Mouse (Mus musculus) heart, adult 2 months (tissue): Measurements from ENCODE around the gene Phb2. TPM values are rescaled to one million over a fixed set of nuclear protein-coding genes. Genes with fewer than 3 reads are reported as not detected.

Source experiments
- DNase-seq, 2 experiments: peaks; one replicate each; pipeline ENCODE4 v3.0.0; 2021
- H3K27ac ChIP-seq: fragments of 200-600 bp; 2 replicates; pipeline ENCODE4 v1.8.1; 2022
- H3K27me3 ChIP-seq: fragments of 200-500 bp; 2 replicates; pipeline ENCODE4 v1.6.1; 2012; ENCODE audit warnings: mild to moderate bottlenecking, low read length, inconsistent platforms, mixed read lengths; ENCODE audit not compliant: control insufficient read depth, insufficient read depth
- H3K36me3 ChIP-seq: fragments of 200-500 bp; 2 replicates; pipeline ENCODE4 v1.6.1; 2012; ENCODE audit warnings: low read length, inconsistent platforms; ENCODE audit not compliant: control insufficient read depth, insufficient read depth
- H3K4me1 ChIP-seq: fragments of 200-500 bp; 2 replicates; pipeline ENCODE4 v1.6.1; 2011; ENCODE audit warnings: low read length; ENCODE audit not compliant: control insufficient read depth, insufficient read depth
- H3K4me3 ChIP-seq: fragments of 200-600 bp; 2 replicates; pipeline ENCODE4 v1.8.1; 2022
- H3K79me2 ChIP-seq: fragments of 200-500 bp; replicated peaks from 2 replicates; pipeline ENCODE4 v1.6.1; 2012; ENCODE audit warnings: mild to moderate bottlenecking, inconsistent platforms, low read length, moderate library complexity, mixed read lengths; ENCODE audit not compliant: control insufficient read depth, insufficient read depth
- H3K9ac ChIP-seq: fragments of 200-500 bp; 2 replicates; pipeline ENCODE4 v1.6.1; 2012; ENCODE audit warnings: low read depth, mild to moderate bottlenecking, control low read depth, inconsistent platforms, low read length, mixed read lengths
- CTCF ChIP-seq: fragments of 200-600 bp; IDR thresholded peaks from 2 replicates; pipeline ENCODE4 v1.8.1; 2022; ENCODE audit warnings: antibody characterized with exemption, mild to moderate bottlenecking, moderate library complexity
- EP300 ChIP-seq: fragments of 200-500 bp; IDR thresholded peaks from 2 replicates; pipeline ENCODE4 v1.6.1; 2011; ENCODE audit warnings: low read depth, low read length, control low read depth; ENCODE audit not compliant: insufficient read depth
- POLR2A ChIP-seq: fragments of 200-500 bp; IDR thresholded peaks from 2 replicates; pipeline ENCODE4 v1.6.1; 2011; ENCODE audit warnings: mild to moderate bottlenecking, low read depth, low read length, control low read depth; ENCODE audit not compliant: insufficient read depth
- WGBS: fragments of 180-500 bp; shearing (Covaris S2); methylation state at CpG from one replicate; pipeline ENCODE4 v1.1.7; 2018; 5-methylcytosine and 5-hydroxymethylcytosine counted together
- intact Hi-C: fragments of 180-260 bp; cut with DNase I; formaldehyde crosslinking; loops from one replicate; pipeline ENCODE4 v1.15.1; 2025
- polyA plus RNA-seq: library from polyadenylated mRNA; depleted of rRNA; stranded (reverse); fragments of >200 nt; gene quantifications from 2 replicates; pipeline ENCODE4 v1.2.3, GENCODE M21; 2012
- total RNA-seq, 2 experiments: library from RNA; stranded (reverse); gene quantifications; 2 replicates each; pipeline ENCODE4 v1.2.3; 2021

The Phb2 gene
- total and polyA plus RNA-seq, 3 experiments: 184 to 292 (median 260) TPM

DNA sequence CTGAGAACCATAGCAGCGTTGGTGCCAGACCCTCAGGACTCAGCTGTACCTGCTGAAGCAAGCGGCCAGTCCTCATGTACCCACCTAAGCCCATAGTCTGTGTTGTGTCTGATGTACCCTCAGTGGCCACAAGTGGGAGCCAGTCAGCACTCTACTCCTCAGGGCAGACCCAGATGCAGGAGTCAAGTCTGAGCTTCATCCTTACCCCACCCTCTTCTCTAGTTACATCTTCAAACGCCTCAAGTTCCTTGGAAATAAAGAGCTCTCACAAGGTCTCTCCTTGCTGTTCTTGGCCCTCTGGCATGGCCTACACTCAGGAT is 9.4 kb upstream of the Phb2 start:
- Histone ChIP-seq H3K36me3 (peaks cover 2% of the 10 kb centered on the region), H3K79me2 (no peaks in the 10 kb centered on the region), H3K27me3 (no peaks in the 10 kb centered on the region), H3K9ac (no peak overlapping the region), H3K4me1 (peaks cover 6% of the 10 kb centered on the region; the same call in 1 of the 2 replicates), H3K4me3 (no peak overlapping the region), H3K27ac (no peak overlapping the region)
- 56% methylated on average over 3 of the region's 3 CpGs for WGBS
- no peak for TF ChIP-seq POLR2A
- peak; percentile 86 for TF ChIP-seq CTCF
- TF ChIP-seq EP300: 0 out of 2 replicates have a peak, but pooled peaks have one; percentile 36
- intact Hi-C loops: loop anchor here (2.0 to 5.0 kb wide), 2 partner anchors 56 to 105 kb away; partner anchors contain the start of gene Spsb2
- peak; percentile 70 to 76 for DNase-seq

DNA sequence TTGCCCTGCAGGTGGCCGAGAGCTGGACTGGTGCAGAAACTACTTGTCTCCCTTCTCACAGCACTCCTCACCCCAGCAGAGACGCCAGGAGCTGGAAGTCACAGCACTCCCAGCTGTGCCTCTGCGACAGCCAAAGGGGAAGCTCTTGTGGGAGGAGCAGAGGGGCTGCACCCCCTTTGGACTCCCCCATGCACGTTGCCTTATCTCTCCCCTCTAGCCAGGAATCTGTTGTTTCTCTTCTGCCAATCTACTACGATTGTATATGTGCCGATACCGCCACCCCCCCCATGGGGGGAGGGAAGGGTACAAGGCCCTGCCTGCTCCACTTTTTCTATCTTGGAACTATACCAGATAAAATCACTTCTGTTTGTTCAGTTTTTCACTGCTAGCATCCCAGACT is 8.3 kb upstream of the Phb2 start:
- H3K4me1 ChIP-seq: peaks cover 6% of the 10 kb centered on the region; the same call in 1 of the 2 replicates
- TF ChIP-seq CTCF: no peak
- TF ChIP-seq POLR2A: no peak
- no peak for TF ChIP-seq EP300
- intact Hi-C loops: loop anchor here (2.0 to 5.0 kb wide), 2 partner anchors 55 to 104 kb away; partner anchors contain the start of gene Spsb2
- no peaks in the 10 kb centered on the region for H3K27me3 ChIP-seq
- H3K79me2 ChIP-seq: no peaks in the 10 kb centered on the region; the same call in 1 of the 2 replicates
- H3K27ac ChIP-seq: no peak overlapping the region
- 45% methylated on average over 7 of the region's 7 CpGs for WGBS
- DNase-seq: no peak
- H3K36me3 ChIP-seq: peaks cover 2% of the 10 kb centered on the region
- H3K9ac ChIP-seq: no peak overlapping the region
- H3K4me3 ChIP-seq: no peak overlapping the region

DNA sequence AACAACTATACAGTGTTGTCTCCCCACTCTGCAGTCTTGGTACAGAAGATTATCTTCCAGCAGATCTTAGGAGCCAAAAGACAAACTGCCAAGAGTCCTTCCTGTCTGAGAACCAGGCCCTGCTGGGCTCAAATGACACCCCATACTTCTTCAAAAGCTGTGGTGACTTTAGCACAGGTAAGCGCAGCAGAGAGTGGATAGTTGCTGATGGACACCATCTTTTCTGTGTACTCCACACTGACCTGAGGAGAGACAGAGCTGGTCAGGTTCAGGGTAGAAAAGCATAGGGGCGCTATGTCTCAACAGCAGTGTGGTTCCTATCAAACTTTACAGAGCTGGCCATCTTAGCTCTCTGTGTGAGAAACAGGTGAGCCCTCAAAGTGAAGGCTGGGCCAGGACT is 7.7 kb upstream of the Phb2 start:
- no peaks in the 10 kb centered on the region for H3K27me3 ChIP-seq
- H3K79me2 ChIP-seq: no peaks in the 10 kb centered on the region; the same call in 1 of the 2 replicates
- peaks cover 6% of the 10 kb centered on the region; the same call in 1 of the 2 replicates for H3K4me1 ChIP-seq
- H3K4me3 ChIP-seq: no peak overlapping the region
- H3K36me3 ChIP-seq: peaks cover 2% of the 10 kb centered on the region
- 97% methylated on average over 2 of the region's 2 CpGs for WGBS
- TF ChIP-seq CTCF: no peak
- no peak for TF ChIP-seq EP300
- TF ChIP-seq POLR2A: no peak
- H3K9ac ChIP-seq: no peak overlapping the region
- no peak for DNase-seq
- intact Hi-C loops: loop anchor here (5.0 kb wide), 1 partner anchor 103 kb away; the partner anchor contains the start of gene Spsb2
- H3K27ac ChIP-seq: no peak overlapping the region

DNA sequence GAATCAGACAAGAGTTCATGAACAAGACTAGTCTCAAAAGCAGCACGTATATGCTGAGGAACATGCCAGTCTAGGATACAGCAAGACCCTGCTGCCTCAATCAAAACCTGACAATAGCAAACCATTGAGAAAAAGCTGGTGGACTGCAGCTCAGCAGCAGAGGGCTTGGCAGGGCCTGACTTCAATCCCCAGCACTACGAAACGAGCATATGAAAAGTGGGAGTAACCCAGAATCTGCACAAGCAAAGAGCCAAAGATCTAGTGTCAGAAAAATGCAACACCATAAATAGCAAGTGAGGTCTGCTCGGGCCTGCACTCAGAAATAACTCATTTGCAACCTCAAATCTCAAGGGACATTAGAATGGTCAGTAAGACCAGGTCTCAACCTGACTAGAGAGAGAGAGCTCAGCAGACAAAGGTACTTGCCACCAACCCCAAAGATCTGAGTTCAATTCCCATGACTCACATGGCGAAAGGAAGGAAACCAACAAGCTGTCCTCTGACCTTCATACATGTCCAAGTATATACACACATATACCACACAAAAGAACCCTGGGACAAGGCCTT is 6.0 kb upstream of the Phb2 start:
- H3K4me1 ChIP-seq: peaks cover 2% of the 10 kb centered on the region; the same call in 1 of the 2 replicates
- no peaks in the 10 kb centered on the region; the same call in 1 of the 2 replicates for H3K79me2 ChIP-seq
- H3K9ac ChIP-seq: no peak overlapping the region
- TF ChIP-seq EP300 (no peak), POLR2A (no peak), CTCF (no peak)
- intact Hi-C loops: no loop called here
- no peak for DNase-seq
- no peak overlapping the region for H3K4me3 ChIP-seq
- 51% methylated on average over 5 of the region's 5 CpGs for WGBS
- H3K36me3 ChIP-seq: peaks cover 2% of the 10 kb centered on the region
- H3K27ac ChIP-seq: no peak overlapping the region; the same call in 1 of the 2 replicates
- no peaks in the 10 kb centered on the region for H3K27me3 ChIP-seq

DNA sequence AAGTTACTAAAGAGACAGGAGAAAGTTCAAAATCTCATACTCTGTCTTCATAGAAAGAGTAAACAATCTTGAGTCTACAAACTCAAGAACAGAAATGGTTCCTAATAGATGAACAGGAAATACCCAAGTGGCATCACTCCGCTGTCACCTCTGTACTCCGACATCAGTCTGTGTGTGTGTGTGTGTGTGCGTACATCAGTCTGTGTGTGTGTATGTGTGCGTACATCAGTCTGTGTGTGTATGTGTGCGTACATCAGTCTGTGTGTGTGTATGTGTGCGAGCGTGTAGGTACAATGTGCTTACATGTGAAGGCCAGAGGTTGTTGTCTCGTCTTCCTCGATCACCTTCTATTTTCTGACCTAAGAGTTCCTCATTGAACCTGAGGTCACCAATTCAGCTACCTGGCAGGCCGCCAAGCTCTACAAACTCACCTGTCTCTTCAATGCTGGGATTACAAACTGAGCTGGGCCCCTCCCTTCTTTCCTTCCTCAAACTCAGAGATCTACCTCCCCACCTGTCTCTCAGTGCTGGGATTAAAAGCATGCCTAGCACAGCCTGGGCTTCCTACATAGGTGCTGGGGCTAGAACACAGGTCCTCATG is 3.7 kb upstream of the Phb2 start:
- intact Hi-C loops: no loop called here
- Histone ChIP-seq H3K4me3 (no peak overlapping the region), H3K79me2 (no peaks in the 10 kb centered on the region; the same call in 1 of the 2 replicates), H3K4me1 (peaks cover 7% of the 10 kb centered on the region), H3K27me3 (no peaks in the 10 kb centered on the region), H3K27ac (no peak overlapping the region), H3K9ac (no peak overlapping the region), H3K36me3 (peaks cover 3% of the 10 kb centered on the region)
- TF ChIP-seq CTCF (no peak), POLR2A (no peak), EP300 (no peak)
- no peak for DNase-seq
- 87% methylated on average over 10 of the region's 10 CpGs for WGBS

DNA sequence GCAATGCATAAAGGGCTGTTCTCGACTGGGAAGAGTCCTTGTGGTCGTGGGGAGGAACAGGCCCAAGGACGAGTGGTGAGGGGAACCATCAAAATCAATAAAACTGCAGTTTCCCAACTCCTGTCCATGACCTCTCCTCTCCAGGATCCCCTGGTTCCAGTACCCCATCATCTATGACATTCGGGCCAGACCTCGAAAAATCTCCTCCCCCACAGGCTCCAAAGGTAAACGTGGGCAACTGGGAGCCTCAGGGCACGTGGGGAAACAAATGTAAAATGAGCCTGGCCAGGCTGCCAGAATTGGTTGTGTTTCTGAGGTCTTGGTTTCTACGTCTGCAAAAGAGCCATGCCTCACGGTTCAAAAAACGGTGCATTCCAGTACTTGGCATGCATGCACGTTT is 782 bp downstream of the Phb2 start:
- H3K4me3 ChIP-seq: peak overlapping the region; percentile 88
- no peak for DNase-seq
- peak overlapping the region; percentile 96 for H3K27ac ChIP-seq
- peaks cover 5% of the 10 kb centered on the region for H3K4me1 ChIP-seq
- no peaks in the 10 kb centered on the region for H3K27me3 ChIP-seq
- H3K36me3 ChIP-seq: peaks cover 5% of the 10 kb centered on the region
- H3K9ac ChIP-seq: peak overlapping the region; percentile 94
- intact Hi-C loops: loop anchor here (1.0 to 2.0 kb wide), 5 partner anchors 27 to 326 kb away; partner anchors contain the start of genes Atn1, Gm45234, Ing4 and Lpcat3
- TF ChIP-seq POLR2A (no peak), CTCF (no peak), EP300 (no peak)
- H3K79me2 ChIP-seq: peaks cover 2% of the 10 kb centered on the region; the same call in 1 of the 2 replicates
- WGBS: 10% methylated on average over 11 of the region's 11 CpGs
